Mouse (Mus musculus) CH12.LX (cell line): ENCODE measurements around the gene Abhd18. TPM values are rescaled to one million over a fixed set of nuclear protein-coding genes. Genes with fewer than 3 reads are reported as not detected.

ENCODE experiments used
- DNase-seq: peaks from one replicate; pipeline ENCODE4 v3.0.0-alpha.2; 2013; ENCODE audit errors: extremely low read depth
- H3K27ac ChIP-seq: 2 replicates; pipeline ENCODE4 v1.5.1; 2012; ENCODE audit warnings: low read depth, mild to moderate bottlenecking, control low read depth, moderate library complexity; ENCODE audit not compliant: insufficient read depth
- H3K27me3 ChIP-seq: replicated peaks from 2 replicates; pipeline ENCODE3; 2012; ENCODE audit warnings: inconsistent platforms
- H3K36me3 ChIP-seq, 2 experiments: replicated peaks in 1 of 2; 2 replicates each; pipeline versions ENCODE3 to v1.6.1; 2012; ENCODE audit warnings: inconsistent platforms in 1 of 2, low read length in 1 of 2, mild to moderate bottlenecking in 1 of 2, mixed read lengths in 1 of 2, moderate library complexity in 1 of 2; ENCODE audit not compliant: control insufficient read depth in 1 of 2, insufficient read depth in 1 of 2
- H3K4me1 ChIP-seq, 2 experiments: 2 replicates each; pipeline ENCODE4 v1.6.1; 2012; ENCODE audit warnings: inconsistent platforms in 1 of 2, moderate library complexity in 1 of 2; ENCODE audit not compliant: insufficient read depth in 2 of 2, control insufficient read depth in 1 of 2
- H3K4me2 ChIP-seq: 2 replicates; pipeline ENCODE4 v1.6.1; 2012; ENCODE audit warnings: low read depth, mild to moderate bottlenecking, control low read depth; ENCODE audit not compliant: poor library complexity, insufficient read depth, severe bottlenecking
- H3K4me3 ChIP-seq, 3 experiments: fragments of 150-350 bp in 1 of 3; sonication (generic) in 1 of 3; replicated peaks in 1 of 3; 2 replicates each; pipeline versions ENCODE3 to v1.5.1; 2011 to 2012; ENCODE audit warnings: low read depth in 2 of 3, low read length in 2 of 3, mild to moderate bottlenecking in 2 of 3, moderate library complexity in 2 of 3, control low read depth in 1 of 3, improper control_type of control experiment in 1 of 3, inconsistent platforms in 1 of 3, mixed read lengths in 1 of 3; ENCODE audit not compliant: poor library complexity in 1 of 3
- H3K79me2 ChIP-seq: replicated peaks from 2 replicates; pipeline ENCODE4 v1.6.1; 2012; ENCODE audit warnings: mild to moderate bottlenecking, moderate library complexity; ENCODE audit not compliant: control insufficient read depth, poor library complexity, insufficient read depth, severe bottlenecking; ENCODE audit errors: extremely low read depth
- H3K9ac ChIP-seq: 2 replicates; pipeline ENCODE4 v1.6.1; 2012; ENCODE audit warnings: low read depth, mild to moderate bottlenecking, control low read depth, moderate library complexity; ENCODE audit not compliant: insufficient read depth
- H3K9me3 ChIP-seq: replicated peaks from 2 replicates; pipeline ENCODE3; 2012; ENCODE audit warnings: low read length, inconsistent platforms, mixed read lengths
- CHD1 ChIP-seq: IDR thresholded peaks from 2 replicates; pipeline ENCODE4 v1.6.1; 2012; ENCODE audit warnings: low read depth, low read length, improper control_type of control experiment, inconsistent platforms
- E2F4 ChIP-seq: IDR thresholded peaks from 2 replicates; pipeline ENCODE4 v1.6.1; 2011; ENCODE audit warnings: low read depth, low read length, improper control_type of control experiment; ENCODE audit not compliant: insufficient replicate concordance
- EP300 ChIP-seq: IDR thresholded peaks from 2 replicates; pipeline ENCODE4 v1.6.1; 2011; ENCODE audit warnings: low read length, improper control_type of control experiment
- ETS1 ChIP-seq: conservative IDR thresholded peaks from 2 replicates; pipeline ENCODE4 v1.6.1; 2012; ENCODE audit warnings: low read depth, mild to moderate bottlenecking, inconsistent platforms, low read length, improper control_type of control experiment, moderate library complexity
- GABPA ChIP-seq: IDR thresholded peaks from 2 replicates; pipeline ENCODE4 v1.6.1; 2012; ENCODE audit warnings: low read depth, low read length, improper control_type of control experiment, inconsistent platforms; ENCODE audit not compliant: insufficient replicate concordance
- HCFC1 ChIP-seq: IDR thresholded peaks from 2 replicates; pipeline ENCODE4 v1.6.1; 2012; ENCODE audit warnings: low read depth, mild to moderate bottlenecking, inconsistent platforms, low read length, improper control_type of control experiment
- KAT2A ChIP-seq: IDR thresholded peaks from 2 replicates; pipeline ENCODE4 v1.6.1; 2012; ENCODE audit warnings: low read length, improper control_type of control experiment, inconsistent platforms; ENCODE audit not compliant: insufficient replicate concordance
- MEF2A ChIP-seq: IDR thresholded peaks from 2 replicates; pipeline ENCODE4 v1.6.1; 2014; ENCODE audit warnings: low read depth, mild to moderate bottlenecking, inconsistent platforms, low read length, improper control_type of control experiment, borderline replicate concordance
- MYC ChIP-seq: IDR thresholded peaks from 2 replicates; pipeline ENCODE4 v1.6.1; 2011; ENCODE audit warnings: low read depth, mild to moderate bottlenecking, improper control_type of control experiment, low read length
- NRF1 ChIP-seq: IDR thresholded peaks from 2 replicates; pipeline ENCODE4 v1.6.1; 2014; ENCODE audit warnings: low read depth, mild to moderate bottlenecking, inconsistent platforms, low read length, improper control_type of control experiment, moderate library complexity
- PAX5 ChIP-seq: IDR thresholded peaks from 2 replicates; pipeline ENCODE4 v1.6.1; 2012; ENCODE audit warnings: low read length, inconsistent platforms, mixed read lengths
- POLR2AphosphoS2 ChIP-seq: IDR thresholded peaks from 2 replicates; pipeline ENCODE4 v1.6.1; 2011; ENCODE audit warnings: low read depth, low read length, improper control_type of control experiment
- RAD21 ChIP-seq: IDR thresholded peaks from 2 replicates; pipeline ENCODE4 v1.6.1; 2011; ENCODE audit warnings: low read depth, mild to moderate bottlenecking, low read length, improper control_type of control experiment, moderate library complexity
- TCF12 ChIP-seq: IDR thresholded peaks from 2 replicates; pipeline ENCODE4 v1.6.1; 2014; ENCODE audit warnings: low read depth, mild to moderate bottlenecking, inconsistent platforms, low read length, improper control_type of control experiment
- UBTF ChIP-seq: IDR thresholded peaks from 2 replicates; pipeline ENCODE4 v1.6.1; 2012; ENCODE audit warnings: low read depth, mild to moderate bottlenecking, inconsistent platforms, low read length, improper control_type of control experiment, moderate library complexity
- USF1 ChIP-seq: IDR thresholded peaks from 2 replicates; pipeline ENCODE4 v1.6.1; 2014; ENCODE audit warnings: low read depth, mild to moderate bottlenecking, inconsistent platforms, low read length, improper control_type of control experiment
- ZC3H11A ChIP-seq: IDR thresholded peaks from 2 replicates; pipeline ENCODE4 v1.6.1; 2012; ENCODE audit warnings: low read depth, mild to moderate bottlenecking, inconsistent platforms, low read length, improper control_type of control experiment
- ZKSCAN1 ChIP-seq: IDR thresholded peaks from 2 replicates; pipeline ENCODE4 v1.6.1; 2012; ENCODE audit warnings: low read depth, inconsistent platforms, low read length, improper control_type of control experiment, borderline replicate concordance
- ZNF384 ChIP-seq: IDR thresholded peaks from 2 replicates; pipeline ENCODE4 v1.6.1; 2012; ENCODE audit warnings: low read depth, low read length, improper control_type of control experiment, inconsistent platforms
- dilution Hi-C: fragments of 300-500 bp; cut with MboI; formaldehyde crosslinking; loops from 2 replicates; pipeline ENCODE4 v1.14.3; 2020; ENCODE audit warnings: low sequenced_read_pairs; ENCODE audit not compliant: extremely low pct_unique_long_range_greater_than_20kb, extremely low pct_ligation_motif_present
- in situ Hi-C: fragments of 300-500 bp; cut with MboI; formaldehyde crosslinking; loops from 3 replicates; pipeline ENCODE4 v1.14.3; 2019; ENCODE audit warnings: low sequenced_read_pairs, low pct_ligation_motif_present, low pct_unique_long_range_greater_than_20kb, mixed read lengths
- polyA plus RNA-seq: library from polyadenylated mRNA; unstranded; fragments of >175 nt; gene quantifications from 2 replicates; pipeline ENCODE4 v1.2.1, GENCODE M21; 2012; ENCODE audit warnings: low read depth; ENCODE audit not compliant: insufficient read length
- total RNA-seq, 2 experiments: library from RNA; depleted of rRNA; stranded (reverse); fragments of 300-350 nt in 1 of 2; fragments of >200 nt in 1 of 2; gene quantifications; 2 replicates each; pipeline ENCODE4 v1.2.3; 2012 to 2014

The Abhd18 gene
- total and polyA plus RNA-seq, 3 experiments: 3.7 to 13.4 (median 8.5) TPM

- Histone ChIP-seq H3K9ac (no peak overlapping the region), H3K27ac (no peak overlapping the region), H3K27me3 (peaks cover 2% of the 10 kb centered on the region), H3K36me3 (no peaks in the 10 kb centered on the region), H3K4me2 (no peak overlapping the region), H3K9me3 (no peaks in the 10 kb centered on the region), H3K79me2 (peaks cover 2% of the 10 kb centered on the region; the same call in 1 of the 2 replicates), H3K4me3 (no peak overlapping the region), H3K4me1 (peaks cover 0 to 4% of the 10 kb centered on the region in 2 experiments; a peak in 2 of 4 replicates)
- dilution Hi-C loops (no loop called here), in situ Hi-C loops (no loop called here)
- TF ChIP-seq HCFC1: no peak
- no peak for TF ChIP-seq TCF12
- TF ChIP-seq KAT2A: no peak
- no peak for TF ChIP-seq POLR2AphosphoS2
- no peak for TF ChIP-seq ZNF384
- no peak for TF ChIP-seq UBTF
- no peak for TF ChIP-seq MYC
- DNase-seq: no peak
These were observed 108.0 kb downstream of the Abhd18 start for GRCm38 (mm10) chr3:40954792-40955191.

- Histone ChIP-seq H3K27me3 (no peaks in the 10 kb centered on the region), H3K79me2 (0 out of 2 replicates have a peak, but pooled peaks cover 4% of the 10 kb centered on the region), H3K9ac (no peak overlapping the region), H3K36me3 (no peaks in the 10 kb centered on the region), H3K4me2 (no peak overlapping the region)
- dilution Hi-C loops: no loop called here
- DNase-seq: no peak
- in situ Hi-C loops: no loop called here
- TF ChIP-seq CHD1 (no peak), MEF2A (no peak), EP300 (no peak), USF1 (no peak), ZNF384 (no peak), GABPA (no peak), NRF1 (no peak), ETS1 (no peak), ZC3H11A (no peak), E2F4 (no peak), TCF12 (no peak), RAD21 (no peak), PAX5 (no peak), ZKSCAN1 (no peak)
- TF ChIP-seq, all 38 proteins: peak for 0
- no peak overlapping the region for H3K27ac ChIP-seq
- H3K4me3 ChIP-seq: no peak overlapping the region
- peaks cover 0 to 4% of the 10 kb centered on the region in 2 experiments; a peak in 1 of 4 replicates for H3K4me1 ChIP-seq
- H3K9me3 ChIP-seq: no peaks in the 10 kb centered on the region
These were observed 112.1 kb downstream of the Abhd18 start for GRCm38 (mm10) chr3:40958831-40959230.
